Mouse (Mus musculus): Measurements from ENCODE around the gene Lonrf2. TPM values are rescaled to one million over a fixed set of nuclear protein-coding genes. Genes with fewer than 3 reads are reported as not detected.

The Lonrf2 gene
- polyA plus RNA-seq, 1 experiment: 0.72 TPM

DNA sequence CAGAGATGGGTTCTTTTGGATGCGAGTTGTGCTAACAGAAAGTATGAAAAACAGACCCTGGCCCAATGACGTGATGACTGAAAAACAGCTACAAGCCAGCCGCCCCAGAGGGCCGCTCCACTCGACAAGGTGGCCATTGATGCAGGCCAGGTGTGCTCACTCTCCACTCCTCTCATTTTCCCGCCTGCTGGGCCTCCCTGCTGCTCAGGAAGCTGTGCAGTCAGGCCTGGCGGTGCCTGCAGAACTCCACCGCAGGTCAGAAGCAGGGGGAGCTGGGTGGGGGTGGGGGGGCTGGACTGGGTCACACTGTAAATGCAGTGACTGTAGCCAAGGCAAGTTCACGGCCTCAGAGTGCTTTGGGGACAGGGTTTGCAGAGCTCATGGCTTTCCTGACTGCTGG, 76.1 kb downstream of the Lonrf2 start:
- WGBS: 60% methylated on average over 9 of the region's 9 CpGs
- Histone ChIP-seq H3K27ac (ENCODE audit: control insufficient read depth, insufficient read depth, low read depth, low read length, poor library complexity) (no peak overlapping the region), H3K4me3 (replicated peaks; ENCODE audit: control insufficient read depth, low read depth, low read length) (no peak overlapping the region), H3K4me1 (ENCODE audit: control insufficient read depth, insufficient read depth, low read length) (no peaks in the 10 kb centered on the region)
- TF ChIP-seq CTCF (IDR thresholded peaks at IDR 0.05; ENCODE audit: control insufficient read depth, insufficient read depth, low read length) (no peak), POLR2A (IDR thresholded peaks at IDR 0.05; ENCODE audit: borderline replicate concordance, control insufficient read depth, low read depth, low read length) (no peak)

DNA sequence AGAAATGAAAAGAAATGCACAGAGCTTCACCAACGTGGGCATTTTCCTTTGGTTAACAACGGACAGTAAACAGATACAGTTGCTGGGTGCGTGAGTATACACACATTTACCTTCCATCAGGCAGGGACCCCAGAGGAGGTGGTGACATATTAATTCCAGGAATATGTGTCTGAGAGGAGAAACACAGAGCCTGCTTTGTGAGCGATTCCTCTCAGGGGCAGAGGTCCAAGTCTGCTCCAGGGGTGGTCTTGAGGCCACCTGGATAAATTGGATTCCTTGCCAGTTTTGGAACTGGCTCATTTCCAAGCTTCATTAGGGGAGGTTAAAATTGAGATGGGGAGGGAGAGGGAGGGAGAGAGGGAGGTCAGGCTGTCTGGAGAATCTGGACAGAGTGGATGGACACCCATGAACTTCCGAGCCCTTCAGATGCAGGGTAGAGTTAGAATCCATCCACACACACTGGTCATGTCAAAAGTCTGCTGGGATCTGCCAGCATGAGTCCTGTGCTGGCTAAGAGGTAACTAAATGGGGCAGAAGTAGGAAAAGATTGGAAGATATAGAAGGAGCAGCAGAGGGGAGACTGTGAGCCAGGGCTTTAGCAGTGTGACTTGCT, 78.6 kb downstream of the Lonrf2 start:
- 82% methylated on average over 5 of the region's 5 CpGs for WGBS

DNA sequence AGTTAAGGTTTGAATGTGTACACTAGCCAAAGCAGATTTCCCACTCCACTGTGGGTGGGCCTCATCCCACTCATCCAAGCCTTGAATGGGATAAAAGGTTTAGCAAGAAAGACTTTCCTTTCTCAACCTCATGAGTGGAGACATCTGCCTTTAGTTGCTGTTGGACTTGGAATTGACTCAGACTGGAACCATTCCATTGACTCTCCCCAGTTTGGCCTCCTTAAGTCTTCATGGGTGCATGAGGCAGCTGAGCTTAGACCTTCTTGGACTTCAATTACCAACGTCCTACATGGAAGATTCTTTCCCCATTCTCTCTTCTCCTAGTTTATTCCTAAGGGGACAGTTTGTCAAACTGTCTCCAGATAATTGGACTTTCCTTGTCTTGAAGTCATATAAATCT, 92.6 kb downstream of the Lonrf2 start:
- no peak overlapping the region for H3K4me3 ChIP-seq (replicated peaks; ENCODE audit: control insufficient read depth, low read depth, low read length)
- no peak overlapping the region for H3K27ac ChIP-seq (ENCODE audit: control insufficient read depth, insufficient read depth, low read depth, low read length, poor library complexity)
- TF ChIP-seq POLR2A (IDR thresholded peaks at IDR 0.05; ENCODE audit: borderline replicate concordance, control insufficient read depth, low read depth, low read length): no peak
- no peak for TF ChIP-seq CTCF (IDR thresholded peaks at IDR 0.05; ENCODE audit: control insufficient read depth, insufficient read depth, low read length)
- 79% methylated on average over 1 of the region's 1 CpGs for WGBS
- no peaks in the 10 kb centered on the region for H3K4me1 ChIP-seq (ENCODE audit: control insufficient read depth, insufficient read depth, low read length)

More for the DNA sequence above, 78.6 kb downstream of the Lonrf2 start:
- Histone ChIP-seq H3K4me1 (ENCODE audit: control insufficient read depth, insufficient read depth, low read length) (no peaks in the 10 kb centered on the region), H3K4me3 (replicated peaks; ENCODE audit: control insufficient read depth, low read depth, low read length) (no peak overlapping the region), H3K27ac (ENCODE audit: control insufficient read depth, insufficient read depth, low read depth, low read length, poor library complexity) (no peak overlapping the region)
- TF ChIP-seq POLR2A (IDR thresholded peaks at IDR 0.05; ENCODE audit: borderline replicate concordance, control insufficient read depth, low read depth, low read length) (no peak), CTCF (IDR thresholded peaks at IDR 0.05; ENCODE audit: control insufficient read depth, insufficient read depth, low read length) (no peak)

Other genes starting within 250 kb of the Lonrf2 start
- 20.5 and 21.5 TPM in 2 replicates for gene Aff3, start 171.8 kb downstream of the Lonrf2 start, polyA plus RNA-seq (2011; ENCODE audit: insufficient read depth, insufficient read length, low replicate concordance, missing spikeins)
- gene Chst10, start 61.5 kb upstream of the Lonrf2 start, polyA plus RNA-seq (2011; ENCODE audit: insufficient read depth, insufficient read length, low replicate concordance, missing spikeins): 7.1 and 10.6 TPM in 2 replicates
- gene Nms, start 102.4 kb upstream of the Lonrf2 start, polyA plus RNA-seq (2011; ENCODE audit: insufficient read depth, insufficient read length, low replicate concordance, missing spikeins): not detected in 2 replicates
- gene Pdcl3, start 148.9 kb upstream of the Lonrf2 start, polyA plus RNA-seq (2011; ENCODE audit: insufficient read depth, insufficient read length, low replicate concordance, missing spikeins): 16.4 and 37.6 TPM in 2 replicates

All from bone marrow, adult 2 months (tissue).